Mouse (Mus musculus) inflammation-experienced regulatory T-cells (primary cell): ENCODE data around the gene BC049715. TPM values are rescaled to one million over a fixed set of nuclear protein-coding genes. Genes with fewer than 3 reads are reported as not detected.

Experiments
- polyA plus RNA-seq, 2 experiments: library from polyadenylated mRNA; unstranded; fragments of 100-300 nt; shearing (Covaris generic); gene quantifications; one replicate each; pipeline ENCODE4 v1.2.1; 2017

BC049715 gene
- 1 to 10 TPM; 3.4 to 4.0 TPM for polyA plus RNA-seq

GRCm38 (mm10) chr6:136827516-136827880 lies at the start of gene BC049715:
Gene BC049715 (plus strand): TSS chr6:136827626.

DNA sequence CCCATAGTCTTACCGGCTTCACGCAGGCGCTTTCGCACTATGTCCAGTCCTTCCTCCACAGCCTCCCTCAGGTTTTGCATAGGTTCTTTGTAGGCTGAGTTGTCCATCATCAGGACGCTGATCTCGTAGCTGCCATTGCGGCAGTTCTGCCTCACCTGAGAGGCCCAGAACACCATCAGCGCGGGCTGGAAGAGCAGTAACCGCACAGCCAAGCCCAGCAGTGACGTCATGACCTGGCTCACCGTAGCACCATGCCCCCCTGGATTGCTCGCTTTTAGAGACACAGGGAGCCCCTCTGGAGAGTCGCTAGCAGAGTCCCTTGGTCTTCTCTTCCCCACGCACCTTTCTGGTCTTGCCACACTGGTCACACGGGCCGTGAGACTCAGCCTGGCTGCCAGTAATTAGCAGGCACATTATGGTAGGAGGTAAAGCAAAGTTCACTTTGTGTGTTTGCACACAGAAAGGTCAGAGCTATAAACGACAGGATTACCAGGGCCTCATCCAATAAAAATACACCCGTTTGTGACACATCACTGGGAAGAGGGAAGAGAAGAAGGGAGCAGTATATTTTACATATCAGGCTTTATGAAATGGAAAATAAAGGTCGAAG lies 45.9 kb upstream of the BC049715 start, which contains the start of gene Gucy2c:
TSS of gene Gucy2c (minus strand) at position 389 of the 610 bp plus-strand sequence.

DNA sequence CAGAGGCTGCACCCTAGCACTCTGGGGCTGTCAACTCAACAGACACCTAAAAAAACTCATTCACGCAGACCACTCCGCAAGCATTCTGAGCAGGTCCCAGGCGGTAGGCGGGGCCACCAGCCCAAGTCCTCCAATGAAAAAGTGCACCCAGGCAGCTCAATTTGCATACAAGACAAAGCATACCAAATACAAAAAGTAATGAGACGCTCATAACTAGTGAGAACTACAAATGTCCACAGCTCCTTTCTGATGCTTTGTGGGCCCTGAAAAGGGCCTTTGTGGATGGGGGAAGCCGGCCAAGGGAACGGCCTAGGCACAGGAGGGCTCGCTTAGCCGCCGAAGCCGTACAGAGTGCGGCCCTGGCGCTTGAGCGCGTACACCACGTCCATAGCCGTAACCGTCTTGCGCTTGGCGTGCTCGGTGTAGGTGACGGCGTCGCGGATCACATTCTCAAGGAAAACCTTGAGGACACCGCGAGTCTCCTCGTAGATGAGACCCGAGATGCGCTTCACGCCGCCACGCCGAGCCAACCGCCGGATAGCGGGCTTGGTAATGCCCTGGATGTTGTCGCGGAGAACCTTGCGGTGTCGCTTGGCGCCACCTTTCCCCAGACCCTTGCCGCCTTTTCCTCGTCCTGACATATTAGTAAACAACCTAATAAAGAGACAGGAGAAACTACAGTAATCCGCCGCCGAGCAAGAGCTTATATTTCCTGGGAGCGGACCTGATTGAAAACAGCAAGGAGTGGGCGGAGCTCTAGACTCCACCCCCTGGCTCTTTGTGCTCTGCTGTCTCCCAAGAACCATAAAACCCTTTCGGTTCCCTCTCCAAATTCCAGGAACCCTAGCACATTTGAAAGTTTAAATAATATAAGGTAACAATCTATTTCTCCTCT lies 23.4 kb upstream of the BC049715 start, which contains the start of gene Hist4h4:
TSS of gene Hist4h4 (minus strand) at position 677 of the 895 bp plus-strand sequence.

GRCm38 (mm10) chr6:136808014-136808417 lies 19.4 kb upstream of the BC049715 start, which contains the start of gene H2afj:
Gene H2afj (plus strand): TSS chr6:136808244.

DNA sequence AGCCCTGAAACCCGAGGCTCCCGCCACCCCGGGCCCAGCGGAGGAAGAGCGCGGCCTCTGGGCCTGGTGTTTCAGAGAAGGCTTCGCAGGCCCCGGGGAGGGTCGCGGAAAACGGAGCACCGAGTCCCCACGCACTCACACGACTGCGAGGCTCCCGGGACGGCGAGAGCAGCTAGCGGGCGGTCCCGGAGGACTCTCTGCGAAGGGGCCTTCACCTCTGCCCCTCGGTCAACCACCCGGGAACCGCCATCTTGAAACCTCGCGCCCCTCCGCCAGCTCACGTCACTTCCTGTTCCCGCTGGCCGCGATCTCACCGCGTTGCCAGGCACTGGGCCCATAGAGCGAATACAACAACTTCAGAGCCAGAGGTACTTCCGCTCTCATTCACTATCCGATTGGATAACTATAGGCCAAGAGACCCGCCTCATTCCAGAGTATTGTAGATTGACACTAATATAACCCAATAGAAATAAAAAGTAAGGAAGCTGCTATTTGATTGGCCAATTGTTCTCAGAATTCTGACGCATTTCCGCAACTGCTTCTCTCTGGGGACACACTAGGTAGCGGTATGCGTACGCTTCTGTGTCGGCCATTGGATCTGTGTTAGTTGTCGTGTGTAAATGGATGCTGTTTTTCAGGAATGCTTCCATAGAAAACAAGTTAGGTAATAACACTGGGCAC lies 595 bp downstream of the BC049715 start, which contains the start of gene Wbp11:
TSS of gene Wbp11 (minus strand) at position 353 of the 681 bp plus-strand sequence.

GRCm38 (mm10) chr6:136835352-136835751 lies 7.9 kb downstream of the BC049715 start, which contains the start of gene Smco3:
Gene Smco3 (minus strand): TSS chr6:136835452.

DNA sequence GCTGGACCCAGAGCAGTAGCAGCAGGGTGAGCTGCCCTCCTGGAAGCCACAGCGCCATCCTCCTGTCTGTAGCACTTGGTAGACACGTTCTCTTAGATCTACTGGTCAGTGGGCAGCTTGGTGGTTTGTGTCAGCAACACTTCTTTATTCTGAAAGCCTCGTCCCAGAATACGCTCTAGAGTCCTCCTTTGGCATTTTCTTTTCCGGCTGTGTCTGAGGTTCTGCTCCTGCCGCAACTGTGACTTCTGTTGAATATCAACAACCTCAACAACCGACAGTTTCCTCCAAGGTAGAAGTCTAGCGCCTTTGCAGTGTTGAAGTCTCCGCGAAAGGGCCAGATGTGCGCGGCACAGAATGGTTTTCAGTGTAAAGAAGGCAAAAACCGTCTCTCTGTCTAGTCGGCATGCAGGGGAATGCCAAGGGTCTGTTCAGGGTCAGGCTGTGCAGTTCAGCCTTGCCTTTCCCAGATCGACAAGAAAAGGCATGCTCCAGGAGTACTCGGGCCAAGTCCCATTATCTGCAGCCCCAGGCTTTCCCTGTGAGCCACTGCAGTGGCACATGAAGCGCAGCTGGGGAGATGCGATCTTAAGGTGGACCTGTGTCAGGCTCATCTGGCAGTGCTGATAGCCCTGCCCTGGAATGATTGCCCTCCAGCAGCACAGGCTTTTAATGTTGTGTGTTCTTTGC lies 29.9 kb downstream of the BC049715 start, which contains the start of gene Art4:
TSS of gene Art4 (minus strand) at position 548 of the 687 bp plus-strand sequence.

DNA sequence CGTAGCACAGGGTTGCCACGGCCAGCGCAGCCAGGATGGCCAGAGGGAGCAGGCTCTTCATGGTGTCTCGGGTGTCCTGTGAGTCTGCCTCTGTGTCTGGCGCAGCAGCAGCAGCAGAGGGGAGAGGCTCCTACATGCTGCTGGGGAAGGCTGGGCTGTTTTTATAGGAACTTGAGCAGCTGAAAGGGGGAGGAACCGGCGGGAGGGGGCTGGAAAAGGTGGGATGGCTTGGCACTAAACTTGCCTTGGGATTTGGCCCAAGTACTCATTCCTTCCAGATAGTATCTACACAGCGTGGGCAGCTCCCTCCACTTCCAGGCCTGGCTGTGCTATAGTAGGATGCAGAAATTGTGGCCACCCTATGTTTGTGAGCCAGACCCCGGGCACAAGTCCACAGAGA lies 48.2 kb downstream of the BC049715 start, which contains the start of gene Mgp:
TSS of gene Mgp (minus strand) at position 154 of the 400 bp plus-strand sequence.

Other genes with a start within 250 kb of the BC049715 start
- 1 to 10 TPM in 1 of 2 experiments, under 1 TPM in 1; 0.59 to 4.0 TPM for gene Plbd1, start 165.7 kb upstream of the BC049715 start, polyA plus RNA-seq
- under 1 TPM in 1 of 2 experiments, not detected in 1; 0.28 TPM for gene Gucy2c, start 45.9 kb upstream of the BC049715 start, polyA plus RNA-seq
- 1 to 10 TPM; 1.5 to 1.6 TPM for gene Hist4h4, start 23.2 kb upstream of the BC049715 start, polyA plus RNA-seq
- gene H2afj, start 19.4 kb upstream of the BC049715 start, polyA plus RNA-seq = 100 to 1,000 TPM; 142 to 168 TPM
- gene Wbp11, start 607 bp downstream of the BC049715 start, polyA plus RNA-seq = 100 to 1,000 TPM; 104 to 132 TPM
- not detected for gene Smco3, start 7.8 kb downstream of the BC049715 start, polyA plus RNA-seq
- gene Art4, start 30.1 kb downstream of the BC049715 start, polyA plus RNA-seq = 1 to 10 TPM; 1.9 to 3.8 TPM
- not detected for gene Mgp, start 48.2 kb downstream of the BC049715 start, polyA plus RNA-seq
- gene Erp27, start 94.6 kb downstream of the BC049715 start, polyA plus RNA-seq = 1 to 10 TPM; 1.8 TPM
- 1 to 10 TPM in 1 of 2 experiments, under 1 TPM in 1; 0.42 to 1.6 TPM for gene Pde6h, start 96.2 kb downstream of the BC049715 start, polyA plus RNA-seq
- 1,000 to 10,000 TPM; 2,036 to 2,387 TPM for gene Arhgdib, start 114.3 kb downstream of the BC049715 start, polyA plus RNA-seq